Comparison of ENCODE assay signal across 27 mouse cellular contexts in the genomic region with DNA sequence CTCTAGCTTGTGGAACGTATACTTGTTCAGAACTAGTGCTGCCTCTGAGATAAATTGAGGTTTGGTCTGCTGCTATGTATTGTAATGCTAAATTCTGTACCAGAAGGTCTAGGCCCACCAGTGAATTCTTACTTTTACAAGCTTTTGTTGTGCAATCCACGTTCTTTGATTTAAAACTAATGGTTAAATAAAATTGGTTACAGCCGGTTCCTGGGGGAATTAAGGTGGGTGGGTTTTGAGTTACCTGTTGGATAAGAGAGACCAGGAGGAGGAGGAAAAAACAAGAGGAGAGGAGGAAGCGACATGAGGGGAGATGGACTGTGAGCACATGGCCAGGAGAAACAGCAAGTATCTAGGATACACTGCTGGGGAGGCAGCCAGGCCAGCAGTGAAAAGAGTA. TPM values are rescaled to one million over a fixed set of nuclear protein-coding genes. Genes with fewer than 3 reads are reported as not detected.
"Had no signal": no experiment of that assay in that cellular context is flagged by ENCODE, and none has a peak within 500 bp of the region (broad histone marks: within the 10 kb centered on the region; RNA-seq: fewer than 3 reads in every experiment).

No protein-coding gene starts in this region.

- DNase-seq: gastrocnemius, adult 2 months; gastrocnemius, postnatal 10 days; gastrocnemius, postnatal 25 days; heart, adult 11 months; heart, adult 2 months; heart, postnatal 14 days; heart, postnatal 36 days; kidney, adult 11 months; kidney, adult 2 months; kidney, adult 9 months; kidney, postnatal 14 days; kidney, postnatal 36 days; layer of hippocampus, adult 9-11 months; layer of hippocampus, postnatal 36 days; left cerebral cortex, postnatal 4 days had no signal

- H3K27ac ChIP-seq: gastrocnemius, adult 2 months; heart, adult 2 months; heart, embryonic 13.5 days; heart, embryonic 15.5 days; hindbrain, embryonic 13.5 days; hindbrain, embryonic 15.5 days; kidney, embryonic 15.5 days; kidney, postnatal 0 days; limb, embryonic 13.5 days; limb, embryonic 15.5 days; liver, embryonic 12.5 days had no signal

- H3K9ac ChIP-seq: heart, embryonic 15.5 days; hindbrain, embryonic 13.5 days; hindbrain, embryonic 15.5 days; kidney, embryonic 15.5 days; limb, embryonic 13.5 days; limb, embryonic 15.5 days; liver, embryonic 12.5 days had no signal

- H3K4me3 ChIP-seq: gastrocnemius, adult 2 months; heart, adult 2 months; heart, embryonic 13.5 days; heart, embryonic 15.5 days; hindbrain, embryonic 13.5 days; hindbrain, embryonic 15.5 days; kidney, embryonic 15.5 days; limb, embryonic 13.5 days; limb, embryonic 15.5 days; liver, embryonic 12.5 days had no signal

- H3K4me2 ChIP-seq: heart, embryonic 11.5 days; heart, embryonic 13.5 days; heart, embryonic 15.5 days; hindbrain, embryonic 13.5 days; hindbrain, embryonic 15.5 days; kidney, embryonic 15.5 days; limb, embryonic 13.5 days; limb, embryonic 15.5 days; liver, embryonic 12.5 days had no signal

- H3K27me3 ChIP-seq: heart, embryonic 13.5 days; heart, embryonic 15.5 days; hindbrain, embryonic 13.5 days; hindbrain, embryonic 15.5 days; kidney, embryonic 15.5 days; limb, embryonic 13.5 days; limb, embryonic 15.5 days; liver, embryonic 12.5 days had no signal

- H3K4me1 ChIP-seq: hindbrain, embryonic 13.5 days; hindbrain, embryonic 15.5 days; kidney, embryonic 15.5 days; limb, embryonic 15.5 days; liver, embryonic 12.5 days had no signal

- ATAC-seq: intestine, embryonic 16.5 days; liver, embryonic 12.5 days had no signal

- H3K9me3 ChIP-seq: heart, embryonic 13.5 days; heart, embryonic 15.5 days; hindbrain, embryonic 13.5 days; hindbrain, embryonic 15.5 days; kidney, embryonic 15.5 days; limb, embryonic 13.5 days; limb, embryonic 15.5 days; liver, embryonic 12.5 days had no signal

RNA-seq across cellular contexts. Expression of a gene that starts 30.3 kb away (rescaled TPM):
- total RNA-seq: hematopoietic stem cell, adult 5-6 weeks had no signal
